Mouse (Mus musculus): Measurements from ENCODE around the gene 4930519P11Rik.
A peak's percentile ranks its signal among the peaks of the same experiment; 100 is the strongest.

The 4930519P11Rik gene

GRCm38 (mm10) chr2:154613118-154614115 is at the start of gene 4930519P11Rik, which contains the start of gene Zfp341:
4930519P11Rik (minus strand) TSS chr2:154613437.
Zfp341 (plus strand) TSS chr2:154613297.
- peak; percentile 69 for DNase-seq (ENCODE audit: low read depth, low spot score)

- DNase-seq (ENCODE audit: low read depth, low spot score): no peak
These were observed 46.4 kb upstream of the 4930519P11Rik start for GRCm38 (mm10) chr2:154659531-154660074.

GRCm38 (mm10) chr2:154659070-154659469 is 45.8 kb upstream of the 4930519P11Rik start:
- DNase-seq (ENCODE audit: low read depth, low spot score): no peak

- no peak for DNase-seq (ENCODE audit: low read depth, low spot score)
These were observed 44.4 kb upstream of the 4930519P11Rik start for GRCm38 (mm10) chr2:154657486-154658237.

- peak; percentile 95 for DNase-seq (ENCODE audit: low read depth, low spot score)
These were observed 43.7 kb upstream of the 4930519P11Rik start for GRCm38 (mm10) chr2:154656710-154657485.

- no peak for DNase-seq (ENCODE audit: low read depth, low spot score)
These were observed 42.7 kb upstream of the 4930519P11Rik start for GRCm38 (mm10) chr2:154655878-154656414.

- no peak for DNase-seq (ENCODE audit: low read depth, low spot score)
These were observed 41.7 kb upstream of the 4930519P11Rik start for GRCm38 (mm10) chr2:154654976-154655375.

GRCm38 (mm10) chr2:154651363-154651762 is 38.1 kb upstream of the 4930519P11Rik start, which contains the start of gene Chmp4b:
Chmp4b (plus strand) TSS chr2:154651705.
- no peak for DNase-seq (ENCODE audit: low read depth, low spot score)

- DNase-seq (ENCODE audit: low read depth, low spot score): no peak
These were observed 37.2 kb upstream of the 4930519P11Rik start for GRCm38 (mm10) chr2:154650404-154650803.

GRCm38 (mm10) chr2:154648086-154648485 is 34.8 kb upstream of the 4930519P11Rik start:
- DNase-seq (ENCODE audit: low read depth, low spot score): no peak

GRCm38 (mm10) chr2:154646634-154647033 is 33.4 kb upstream of the 4930519P11Rik start:
- DNase-seq (ENCODE audit: low read depth, low spot score): no peak

GRCm38 (mm10) chr2:154642712-154643385 is 29.6 kb upstream of the 4930519P11Rik start:
- DNase-seq (ENCODE audit: low read depth, low spot score): no peak

GRCm38 (mm10) chr2:154642005-154642459 is 28.8 kb upstream of the 4930519P11Rik start:
- no peak for DNase-seq (ENCODE audit: low read depth, low spot score)

GRCm38 (mm10) chr2:154641176-154641575 is 27.9 kb upstream of the 4930519P11Rik start:
- no peak for DNase-seq (ENCODE audit: low read depth, low spot score)

GRCm38 (mm10) chr2:154639115-154639514 is 25.9 kb upstream of the 4930519P11Rik start:
- no peak for DNase-seq (ENCODE audit: low read depth, low spot score)

GRCm38 (mm10) chr2:154638521-154638920 is 25.3 kb upstream of the 4930519P11Rik start:
- no peak for DNase-seq (ENCODE audit: low read depth, low spot score)

- DNase-seq (ENCODE audit: low read depth, low spot score): no peak
These were observed 22.6 kb upstream of the 4930519P11Rik start for GRCm38 (mm10) chr2:154635826-154636225.

- DNase-seq (ENCODE audit: low read depth, low spot score): no peak
These were observed 20.8 kb upstream of the 4930519P11Rik start for GRCm38 (mm10) chr2:154633876-154634644.

GRCm38 (mm10) chr2:154633039-154633742 is 20.0 kb upstream of the 4930519P11Rik start:
- DNase-seq (ENCODE audit: low read depth, low spot score): no peak

All from retina, adult 2 months (tissue).